Mouse (Mus musculus) liver (tissue): ENCODE results near the gene Cbfa2t2.
A peak's percentile ranks its signal among the peaks of the same experiment; 100 is the strongest.

ENCODE experiments used
- DNase-seq: peaks from one replicate; pipeline ENCODE4 v3.0.0-alpha.2; 2020; ENCODE audit warnings: mixed read lengths

The Cbfa2t2 gene

DNA sequence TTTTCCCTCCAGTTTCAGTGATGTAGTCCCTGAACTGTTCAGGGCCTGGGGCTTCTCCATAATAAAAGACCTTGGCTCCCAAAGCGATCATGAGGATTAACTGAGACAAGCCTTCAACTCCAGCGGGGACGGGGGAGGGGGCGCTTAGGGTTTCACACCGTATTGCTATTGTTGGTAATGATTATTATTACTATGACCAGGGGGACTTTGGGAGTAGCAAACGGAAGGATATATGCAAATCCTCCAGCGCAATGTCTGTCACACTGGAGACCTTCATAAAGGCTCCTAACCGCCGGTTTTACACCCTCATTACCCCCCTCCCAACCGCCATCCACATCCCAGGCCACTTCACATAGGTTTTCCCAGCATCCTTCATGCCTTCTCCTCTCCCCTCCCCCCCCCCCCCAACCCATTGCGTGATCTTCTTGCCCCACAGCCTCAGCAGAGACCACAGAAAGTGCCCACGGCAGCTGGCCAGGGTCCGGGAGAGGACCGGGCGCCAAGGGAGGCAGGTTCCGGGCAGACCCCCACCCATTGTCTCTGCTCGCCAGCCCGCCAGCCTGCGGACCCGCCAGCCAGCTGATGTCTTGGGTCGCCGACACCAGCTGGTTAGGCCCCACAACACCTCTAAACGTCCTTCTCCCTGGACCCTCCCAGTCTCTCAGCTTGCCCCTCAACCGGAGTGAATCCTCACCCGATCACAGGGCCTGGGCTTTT, 9.9 kb upstream of the Cbfa2t2 start:
- no peak for DNase-seq

DNA sequence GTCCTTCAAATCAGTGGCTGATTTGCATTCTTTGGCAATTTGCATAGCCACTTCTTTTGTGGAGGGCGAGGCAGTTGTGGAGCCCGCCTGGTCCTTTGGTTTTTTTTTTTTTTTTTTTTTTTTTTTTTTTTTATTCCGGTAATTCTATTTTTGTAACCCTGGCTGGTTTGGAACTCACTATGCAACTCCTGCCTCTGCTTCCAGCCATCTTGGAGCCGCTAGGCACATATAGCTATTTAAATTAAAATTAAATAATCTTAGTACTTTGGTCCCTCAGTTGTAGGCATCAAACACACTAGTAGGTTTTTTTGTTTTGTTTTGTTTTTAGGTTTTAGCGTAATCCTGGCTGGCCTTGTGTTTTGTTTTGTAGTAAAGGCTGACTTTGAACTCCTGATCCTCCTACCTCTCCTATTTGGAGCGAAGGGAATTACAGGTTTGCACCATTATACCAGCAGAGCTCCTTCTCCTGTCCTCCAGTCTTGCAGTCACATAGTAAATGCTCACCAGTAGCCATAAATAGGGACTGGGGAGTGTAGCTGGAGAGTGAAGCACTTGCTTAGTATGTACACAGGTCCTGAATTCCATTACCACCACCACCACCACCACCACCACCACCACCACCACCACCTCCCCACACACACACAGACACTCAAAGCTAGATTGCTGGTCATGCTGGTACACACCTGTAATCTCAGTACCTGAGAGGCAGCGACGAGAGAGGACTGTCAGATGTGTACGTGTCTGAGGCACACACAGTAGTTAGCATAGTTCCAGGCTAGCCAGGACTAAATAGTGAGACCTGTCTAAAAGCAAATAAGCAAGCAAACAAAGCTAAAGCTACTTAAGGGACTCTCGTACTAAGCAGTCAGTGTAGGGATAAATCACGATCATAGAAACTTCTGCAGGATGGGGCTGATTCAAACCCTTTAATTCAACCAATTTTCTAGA, 9.1 kb upstream of the Cbfa2t2 start:
- DNase-seq = no peak

DNA sequence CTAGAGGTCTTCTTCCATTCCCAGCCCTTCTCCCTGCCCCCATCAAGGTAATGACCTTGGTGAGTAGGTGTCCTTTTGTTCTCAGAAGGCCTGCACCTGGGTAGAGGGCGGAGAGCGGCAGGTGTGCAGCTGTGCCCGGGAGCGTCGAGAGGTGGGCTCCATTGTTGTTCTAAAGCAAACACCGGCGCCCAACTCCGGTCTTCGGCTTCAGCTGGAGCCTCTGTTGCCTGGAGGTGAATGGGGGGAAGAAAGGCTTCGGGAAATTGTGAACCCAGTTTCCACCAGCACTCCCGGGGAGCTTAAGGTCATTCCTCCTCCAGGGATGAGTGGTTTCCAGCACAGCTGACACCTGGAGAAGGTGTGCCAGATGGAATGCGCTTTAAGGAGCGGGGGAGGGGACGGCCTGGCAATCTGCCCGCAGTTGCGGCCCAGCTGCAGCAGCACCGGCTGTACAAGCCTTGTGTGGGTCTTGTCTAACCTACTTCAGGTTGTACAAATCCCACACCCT, 8.4 kb upstream of the Cbfa2t2 start:
- DNase-seq = no peak

DNA sequence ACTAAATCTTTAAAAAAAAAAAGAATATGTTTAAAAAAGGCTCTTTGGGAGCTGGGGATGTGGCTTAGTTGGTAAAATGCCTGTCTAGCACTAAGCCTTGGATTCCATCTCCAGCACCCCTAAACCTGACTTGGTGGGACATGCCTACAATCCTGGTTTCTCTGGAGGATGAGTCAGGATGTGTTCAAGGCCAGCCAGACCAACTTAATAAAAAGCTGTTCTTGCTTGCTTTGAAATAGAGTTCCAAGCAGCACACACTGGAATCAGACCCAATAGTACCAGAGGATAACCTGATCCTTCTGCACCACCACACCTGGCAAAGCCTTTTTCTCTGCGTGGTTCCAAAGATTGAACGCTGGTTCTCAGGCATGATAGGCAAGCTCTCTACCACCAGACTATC, 5.7 kb upstream of the Cbfa2t2 start:
- DNase-seq = no peak

DNA sequence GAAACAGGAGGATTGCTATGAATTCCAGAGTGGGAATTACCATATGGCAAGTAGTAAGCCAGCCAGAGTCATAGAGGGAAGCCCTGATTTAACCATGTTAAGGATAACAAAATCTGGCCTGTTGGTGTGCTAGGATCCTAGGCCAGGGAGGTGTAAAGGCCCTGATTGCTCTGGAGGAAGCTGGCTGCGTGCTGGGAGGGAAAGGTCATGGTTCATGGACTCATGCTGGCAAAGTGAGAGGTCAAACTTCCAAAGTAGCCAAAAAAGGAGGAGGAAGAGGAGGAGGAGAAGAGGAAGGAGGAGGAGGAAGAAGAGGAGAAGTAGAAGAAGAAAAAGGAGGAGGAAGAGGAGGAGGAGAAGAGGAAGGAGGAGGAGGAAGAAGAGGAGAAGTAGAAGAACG, 3.6 kb upstream of the Cbfa2t2 start:
- DNase-seq = no peak

DNA sequence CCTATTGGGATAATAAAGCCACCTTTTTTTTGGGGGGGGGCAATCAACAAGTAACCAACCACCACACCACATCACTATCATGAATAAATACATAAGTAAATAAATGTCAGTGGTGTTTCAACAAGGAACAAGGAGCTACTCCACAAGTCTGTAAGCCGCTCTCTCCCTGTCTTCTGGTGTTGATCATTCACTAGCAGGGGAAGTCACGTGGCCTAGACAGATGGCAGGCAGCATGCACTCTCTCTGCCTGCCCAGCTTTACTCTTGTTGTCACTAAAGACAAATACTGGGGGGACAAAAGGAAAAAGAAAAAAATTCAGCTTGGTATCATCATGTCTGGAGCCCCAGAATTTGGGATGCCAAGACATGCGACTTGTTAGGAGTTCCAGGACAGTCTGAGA, 2.9 kb upstream of the Cbfa2t2 start:
- no peak for DNase-seq

DNA sequence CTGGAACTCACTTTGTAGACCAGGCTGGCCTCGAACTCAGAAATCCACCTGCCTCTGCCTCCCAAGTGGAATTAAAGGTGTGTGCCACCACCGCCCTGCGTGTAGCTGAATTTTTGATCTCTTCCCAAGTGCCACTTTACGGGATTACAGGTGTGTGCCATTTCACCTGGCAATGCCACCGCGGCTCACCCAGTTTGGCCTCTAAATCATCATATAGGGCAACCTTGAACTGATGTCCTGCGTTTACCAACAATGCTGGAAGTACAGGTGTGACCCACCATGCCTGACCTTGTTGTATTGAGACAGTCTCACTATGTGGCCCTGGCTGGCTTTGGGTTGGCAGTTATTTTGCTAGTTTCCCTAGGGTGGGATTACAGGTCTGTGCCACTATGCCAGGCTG, 1.6 kb upstream of the Cbfa2t2 start:
- DNase-seq = no peak

DNA sequence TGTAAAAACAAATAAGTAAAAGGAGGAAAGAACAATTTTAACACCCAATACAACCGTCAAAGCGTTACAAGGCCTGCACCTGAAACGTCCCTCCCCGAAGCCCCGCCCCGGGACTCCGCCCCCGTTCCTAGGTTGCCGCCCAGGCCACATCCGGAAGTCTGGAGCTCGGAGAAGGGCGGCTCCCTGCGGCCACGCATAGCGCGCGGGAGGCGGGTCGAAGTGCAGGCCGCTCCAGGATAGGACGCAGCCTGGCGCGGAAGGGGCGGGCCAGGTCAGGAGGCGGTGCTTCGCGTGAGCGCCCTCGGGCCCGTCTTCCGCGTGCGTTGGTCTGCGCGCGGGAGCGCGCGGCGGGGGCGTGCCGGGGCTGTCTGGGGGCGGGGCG, 214 bp upstream of the Cbfa2t2 start:
- DNase-seq = peak; percentile 100

DNA sequence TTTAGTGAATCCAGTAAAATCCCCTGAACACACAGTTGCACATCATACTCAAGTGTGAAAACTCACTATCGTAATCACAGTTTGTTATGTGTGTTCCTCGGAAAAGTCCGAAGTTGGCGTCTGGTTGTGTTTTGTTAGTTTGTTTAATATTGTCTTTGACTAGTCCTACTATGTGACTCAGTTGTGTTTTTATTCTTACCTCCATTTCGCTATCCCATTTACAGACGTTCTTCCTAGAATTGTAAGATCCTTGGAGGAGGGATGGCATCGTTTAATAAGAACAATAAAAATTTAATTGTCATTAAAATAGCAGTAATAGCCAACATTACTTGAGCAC, 878 bp downstream of the Cbfa2t2 start:
- DNase-seq = no peak

DNA sequence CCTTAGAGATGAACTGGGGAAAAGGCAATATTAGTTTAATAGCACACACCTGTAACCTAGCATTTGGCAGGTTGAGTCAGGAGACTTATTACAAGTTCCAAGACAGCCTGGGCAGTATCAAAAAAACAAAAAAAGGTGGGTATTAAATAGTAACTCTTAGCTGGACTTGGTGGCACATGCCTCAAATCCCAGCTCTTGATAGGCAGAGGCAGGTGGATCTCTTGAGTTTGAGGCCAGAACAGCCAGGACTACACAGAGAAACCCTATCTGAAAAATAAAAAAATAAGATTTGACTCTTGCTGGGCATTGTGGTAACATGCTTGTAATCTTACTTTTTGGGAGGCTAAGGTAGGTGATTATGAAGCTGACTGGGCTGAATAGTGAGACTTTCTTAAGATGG, 4.2 kb downstream of the Cbfa2t2 start:
- DNase-seq = no peak

DNA sequence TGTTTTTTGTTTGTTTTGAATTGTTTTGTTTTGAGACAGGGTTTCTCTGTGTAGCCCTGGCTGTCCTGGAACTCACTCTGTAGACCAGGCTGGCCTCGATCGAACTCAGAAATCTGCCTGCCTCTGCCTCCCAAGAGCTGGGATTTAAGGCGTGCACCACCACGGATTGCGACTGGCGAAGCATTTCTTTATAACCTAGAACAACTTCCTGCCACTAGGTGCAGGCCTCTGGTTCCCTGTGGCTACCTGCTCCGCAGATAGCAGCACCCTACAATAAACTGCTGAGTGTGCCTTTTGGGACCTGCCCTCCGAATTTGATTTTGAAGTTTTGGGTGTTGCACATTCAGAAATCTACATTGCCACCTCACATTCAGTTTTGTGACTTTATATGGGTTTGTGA, 11.5 kb downstream of the Cbfa2t2 start:
- no peak for DNase-seq

DNA sequence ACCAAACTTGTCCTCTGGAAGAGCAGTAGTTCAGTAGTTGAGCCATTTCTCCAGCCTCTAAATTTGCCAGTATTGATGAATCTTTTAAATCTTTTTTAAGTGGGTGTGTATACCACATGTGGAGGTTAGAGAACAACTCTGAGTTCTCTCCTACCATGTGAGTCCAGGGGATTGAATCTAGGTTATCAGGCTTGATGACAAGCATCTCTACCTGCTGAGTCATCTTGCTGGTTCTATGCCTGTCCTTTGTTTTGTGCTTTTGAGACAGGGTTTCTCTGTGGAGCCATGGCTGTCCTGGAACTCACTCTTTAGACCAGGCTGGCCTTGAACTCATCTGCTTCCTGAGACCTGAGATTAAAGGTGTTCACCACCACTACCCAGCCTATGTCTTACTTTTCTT, 12.4 kb downstream of the Cbfa2t2 start:
- no peak for DNase-seq

DNA sequence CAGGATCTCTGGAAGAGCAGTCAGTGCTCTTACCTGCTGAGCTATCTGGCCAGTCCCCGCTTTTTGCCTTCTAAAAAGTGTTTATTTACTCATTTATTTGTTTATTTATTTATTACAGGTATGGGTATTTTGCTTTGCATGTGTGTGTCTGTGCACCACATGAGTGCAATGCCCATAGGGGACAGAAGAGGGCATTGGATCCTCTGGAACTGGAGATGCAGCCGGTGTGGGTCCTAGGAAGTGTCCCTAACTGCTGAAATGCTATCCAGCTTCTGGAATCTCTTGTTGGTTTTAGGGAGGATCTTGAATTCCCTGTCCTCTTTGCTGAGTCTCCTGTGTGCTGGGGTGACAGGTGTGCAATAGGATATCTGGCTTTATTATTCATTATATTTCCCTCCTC, 16.7 kb downstream of the Cbfa2t2 start:
- DNase-seq = no peak

DNA sequence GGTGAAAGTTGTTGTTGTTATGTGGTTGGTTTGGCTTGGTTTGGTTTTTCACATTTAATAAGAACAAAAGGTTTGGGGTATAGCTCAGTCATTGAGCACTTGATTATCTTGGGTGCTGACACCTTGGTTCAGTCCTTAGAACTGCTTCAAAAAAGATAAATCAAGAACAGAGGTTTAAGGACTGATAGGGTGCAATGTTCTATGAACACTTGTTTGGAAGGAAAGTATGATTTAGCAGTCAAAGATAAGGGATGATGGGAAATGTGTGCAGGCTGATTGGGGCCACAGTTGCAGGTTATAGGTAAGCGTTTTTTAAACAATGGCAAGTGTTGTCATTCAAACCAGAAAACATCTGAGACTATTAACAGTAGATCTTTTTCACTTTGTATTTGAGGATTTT, 17.8 kb downstream of the Cbfa2t2 start:
- DNase-seq = no peak

DNA sequence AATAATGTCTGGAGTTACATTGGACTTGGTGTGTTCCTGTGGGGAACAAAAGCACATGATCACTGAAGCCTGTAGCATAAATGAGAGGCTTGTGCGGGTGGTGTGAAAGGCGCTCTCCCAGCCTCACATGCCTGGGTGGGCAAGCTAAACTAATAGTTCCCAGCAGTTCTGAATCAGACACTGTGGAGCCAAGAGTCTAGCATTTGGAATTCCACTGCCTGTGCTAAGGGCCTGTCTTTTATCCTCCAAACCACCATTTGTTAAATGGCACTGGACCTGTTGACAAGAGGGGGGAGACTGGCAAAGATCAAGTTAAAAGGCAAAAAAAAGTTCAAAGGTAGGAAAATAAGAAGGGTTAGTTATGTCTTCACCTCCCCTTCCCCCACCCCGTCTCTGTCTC, 18.3 kb downstream of the Cbfa2t2 start:
- no peak for DNase-seq

DNA sequence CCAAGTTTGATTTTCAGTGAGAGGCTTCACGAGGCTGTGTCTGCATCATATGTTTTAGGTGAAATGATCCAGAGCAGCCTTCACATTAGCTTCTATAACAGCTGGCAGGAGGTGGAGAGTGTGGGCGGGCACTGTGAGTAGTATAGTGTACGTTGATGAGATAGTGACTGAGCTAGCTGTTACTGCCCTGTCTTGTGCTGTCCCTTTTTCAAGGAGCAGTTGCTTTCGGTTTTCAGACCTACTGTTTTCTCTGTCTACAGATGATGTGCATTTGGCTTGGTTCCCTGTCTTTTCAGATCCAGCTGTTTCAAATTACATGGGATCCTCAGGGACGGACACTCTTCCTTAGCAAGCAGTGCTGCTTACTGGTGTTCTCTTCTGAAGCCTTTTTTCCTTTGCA, 19.5 kb downstream of the Cbfa2t2 start:
- DNase-seq = peak; percentile 36

DNA sequence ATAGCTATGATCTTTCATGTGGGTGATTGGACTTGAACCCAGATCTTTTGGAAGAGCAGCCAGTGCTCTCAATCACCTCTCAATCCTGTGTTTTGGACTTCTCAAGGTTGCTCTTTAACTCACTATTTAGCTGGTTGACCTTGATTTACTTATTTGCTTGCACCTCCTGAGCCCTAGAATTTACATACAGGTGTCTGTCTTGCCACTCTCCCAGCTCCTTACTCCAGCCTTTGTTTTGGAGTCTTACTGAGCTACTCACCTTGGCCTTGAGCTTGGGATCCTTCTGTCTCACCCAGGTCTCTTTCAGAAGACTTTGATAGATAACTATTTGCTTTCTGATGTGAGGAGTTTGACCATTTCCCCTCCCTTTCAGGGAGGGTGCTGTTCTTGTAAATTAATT, 20.3 kb downstream of the Cbfa2t2 start:
- no peak for DNase-seq

DNA sequence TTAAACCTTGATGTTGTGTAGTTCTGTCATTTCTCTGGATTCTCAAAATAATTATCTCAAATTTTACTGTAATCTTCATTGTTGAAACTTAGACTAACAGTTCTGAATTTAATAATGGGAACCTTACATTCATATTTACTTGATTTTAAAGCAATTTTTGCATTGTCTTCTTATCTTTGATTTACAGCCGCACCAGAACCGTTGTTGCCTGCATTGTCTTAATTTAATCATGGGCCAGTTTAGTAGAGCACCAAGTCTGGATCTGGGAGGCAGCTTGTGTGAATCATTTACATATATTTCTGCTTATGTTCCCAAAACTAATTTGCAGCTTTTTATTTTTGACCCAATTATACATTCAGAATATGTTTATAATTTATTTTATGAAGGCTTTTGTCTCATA, 23.0 kb downstream of the Cbfa2t2 start:
- no peak for DNase-seq

DNA sequence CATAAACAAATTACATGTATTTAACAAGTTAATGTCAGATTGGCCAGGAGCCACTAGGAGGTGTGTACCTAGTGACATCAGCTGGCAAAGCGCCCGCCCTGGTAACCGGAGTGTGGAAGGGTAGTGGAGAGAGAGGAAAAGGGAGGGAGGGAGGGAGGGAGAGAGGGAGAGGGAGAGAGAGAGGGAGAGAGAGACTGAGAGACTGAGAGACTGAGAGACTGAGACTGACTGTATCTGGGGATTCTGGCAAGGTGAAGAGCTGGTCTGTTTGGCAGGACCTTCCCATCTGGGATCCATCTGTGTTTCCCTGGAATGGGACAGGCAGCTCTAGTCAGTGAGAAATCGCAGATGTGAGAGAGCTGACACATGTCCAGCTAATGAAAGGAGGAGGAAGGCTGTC, 23.6 kb downstream of the Cbfa2t2 start:
- DNase-seq = peak; percentile 45

DNA sequence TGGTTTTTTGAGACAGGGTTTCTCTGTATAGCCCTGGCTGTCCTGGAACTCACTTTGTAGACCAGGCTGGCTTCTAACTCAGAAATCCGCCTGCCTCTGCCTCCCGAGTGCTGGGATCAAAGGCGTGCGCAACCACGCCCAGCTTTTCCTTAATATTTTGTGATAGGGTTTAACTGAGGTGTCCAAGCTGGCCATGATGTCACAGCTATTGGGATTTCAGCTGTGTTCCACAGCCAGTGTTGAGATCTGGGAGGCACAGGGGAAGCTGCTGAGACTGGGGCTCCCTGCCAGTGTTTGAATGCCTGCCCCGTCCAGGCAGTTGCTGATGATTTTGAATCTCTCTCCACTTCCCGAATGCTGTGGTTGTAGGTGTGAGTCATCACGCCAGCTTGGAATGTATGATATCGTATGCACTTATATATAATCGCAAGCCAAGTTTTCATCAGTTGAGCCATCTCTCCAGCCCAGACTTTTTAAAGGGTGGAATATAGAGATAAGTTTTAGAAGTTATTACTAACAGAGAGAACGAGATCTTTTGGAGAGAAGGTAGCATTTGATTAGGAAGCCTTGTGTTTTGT, 27.4 kb downstream of the Cbfa2t2 start:
- DNase-seq = peak; percentile 18

DNA sequence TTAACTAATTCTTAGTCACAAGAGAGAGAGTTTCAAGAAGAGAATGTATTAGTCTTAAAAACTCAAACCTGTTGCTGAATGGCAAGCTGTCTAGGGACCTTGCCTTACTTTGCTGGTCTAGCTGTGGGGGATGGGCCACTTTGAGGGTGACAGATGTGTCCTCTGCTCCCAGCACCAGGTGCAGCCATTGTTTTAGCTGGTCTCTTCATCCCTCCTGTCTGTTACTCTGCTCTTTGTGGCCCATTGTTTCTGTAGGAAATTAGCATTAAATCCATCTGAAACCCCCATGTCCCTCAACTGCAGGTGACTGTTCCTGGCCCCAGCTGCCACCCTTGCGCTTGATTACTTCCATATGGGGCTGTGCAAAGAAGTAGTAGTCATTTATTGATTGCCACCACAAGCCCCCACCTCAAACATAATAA, 29.6 kb downstream of the Cbfa2t2 start:
- DNase-seq = peak; percentile 10

DNA sequence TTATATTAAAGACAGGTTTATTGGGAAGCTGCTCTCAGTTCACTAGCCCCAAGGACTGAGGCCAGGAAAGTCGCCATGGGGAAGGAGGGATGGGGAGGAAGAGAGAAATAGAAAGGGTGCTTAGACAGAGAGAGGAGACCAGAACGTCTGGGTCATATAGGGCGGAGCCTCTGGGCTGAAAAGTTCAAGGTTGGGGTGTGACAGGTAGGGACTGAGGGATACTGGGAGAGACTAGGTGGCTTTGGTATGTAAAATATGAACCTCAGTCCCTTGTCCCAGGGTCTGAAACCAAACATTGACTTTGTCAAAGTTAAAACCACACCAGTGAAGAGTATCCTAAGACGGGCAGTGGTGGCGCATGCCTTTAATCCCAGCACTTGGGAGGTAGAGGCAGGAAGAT, 30.9 kb downstream of the Cbfa2t2 start:
- no peak for DNase-seq

DNA sequence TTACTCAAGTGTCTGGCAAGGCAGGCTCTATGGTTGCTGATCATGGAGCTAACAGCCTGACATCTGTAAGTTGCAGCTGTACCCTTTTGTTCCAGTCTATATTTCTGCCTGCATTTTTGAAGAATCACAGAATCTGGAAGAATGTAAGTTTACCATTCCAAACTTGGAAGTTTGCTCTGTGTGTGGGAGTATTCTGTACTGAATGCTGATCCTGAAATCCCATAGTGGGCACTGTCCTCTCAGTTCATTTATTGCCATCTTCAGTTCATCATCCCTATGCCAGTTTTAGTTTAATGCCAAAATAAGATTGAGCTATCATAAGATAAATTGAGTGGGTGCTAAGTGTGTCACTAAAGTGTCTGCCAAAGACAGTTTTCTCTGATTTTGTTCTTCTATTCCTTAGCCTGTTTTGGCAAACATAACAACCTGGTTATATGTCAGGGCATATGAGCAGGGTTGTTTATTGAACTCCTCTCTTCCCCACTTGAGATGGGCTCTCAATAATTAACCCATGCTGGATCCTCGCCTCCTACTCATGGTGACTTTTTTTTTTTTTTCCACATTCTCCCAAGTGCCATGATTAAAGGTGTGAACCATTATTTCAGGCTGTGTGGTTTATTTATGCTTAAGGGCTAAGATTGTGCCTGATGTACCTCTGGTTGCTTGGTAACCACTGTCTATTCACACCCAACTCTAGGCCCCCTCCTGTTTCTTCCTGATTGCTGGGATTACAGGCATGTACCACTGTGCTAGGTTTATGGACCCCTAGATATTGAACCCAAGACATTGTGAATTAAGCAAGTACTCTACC, 38.2 kb downstream of the Cbfa2t2 start:
- DNase-seq = no peak
